Mouse (Mus musculus): Measurements from ENCODE around the gene Gm5767. TPM values are rescaled to one million over a fixed set of nuclear protein-coding genes. Genes with fewer than 3 reads are reported as not detected.
"Not testable (repeated sequence)": the region's sequence is repeated elsewhere in the genome, so short reads cannot be mapped to it uniquely, and the experiment has no call there.

Gm5767 gene
- polyA plus RNA-seq, 1 experiment from 2014 or later, result not detected

DNA sequence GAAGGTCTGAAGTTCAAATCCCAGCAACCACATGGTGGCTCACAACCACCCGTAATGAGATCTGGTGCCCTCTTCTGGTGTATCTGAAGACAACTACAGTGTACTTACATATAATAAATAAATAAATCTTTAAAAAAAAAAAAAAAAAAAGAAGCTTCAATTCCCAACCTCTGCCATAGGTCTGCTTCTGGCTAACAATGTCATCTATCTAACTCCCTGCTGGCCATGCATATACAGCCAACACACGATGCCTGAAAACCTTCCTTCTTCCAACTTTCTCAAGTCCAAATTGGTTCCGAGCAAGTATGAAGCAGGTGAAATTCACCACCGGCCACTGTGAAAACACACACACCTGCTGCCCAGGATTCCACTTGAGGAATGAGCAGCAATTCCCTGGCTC, 51.9 kb downstream of the Gm5767 start:
- H3K27ac ChIP-seq (ENCODE audit: low read length); H3K4me2 ChIP-seq (ENCODE audit: low read depth, low read length); H3K4me3 ChIP-seq (replicated peaks; ENCODE audit: low read length); H3K9ac ChIP-seq (ENCODE audit: low read length); H3K36me3 ChIP-seq (ENCODE audit: control insufficient read depth, insufficient read depth, low read length); ATAC-seq (ENCODE audit: insufficient read depth, low FRiP score); H3K9me3 ChIP-seq (replicated peaks; ENCODE audit: control insufficient read depth, low read length); H3K27me3 ChIP-seq (ENCODE audit: control insufficient read depth, insufficient read depth, low read length): not testable (repeated sequence)
- WGBS, result 87% methylated on average over 3 of the region's 4 CpGs
- H3K4me1 ChIP-seq (ENCODE audit: control insufficient read depth, insufficient read depth, low read length), result peaks cover 55% of the 10 kb centered on the region

Other genes with a start within 250 kb of the Gm5767 start
- gene Mettl22, start 210.0 kb upstream of the Gm5767 start, polyA plus RNA-seq (2015; fragmentation: Nextera tagmentation; extraction: Ambion mirVana), result 14.6 and 18.7 TPM in 2 replicates
- 24.5 and 29.8 TPM in 2 replicates for gene Abat, start 167.3 kb upstream of the Gm5767 start, polyA plus RNA-seq (2015; fragmentation: Nextera tagmentation; extraction: Ambion mirVana)
- 63.4 and 72.6 TPM in 2 replicates for gene Pmm2, start 43.1 kb upstream of the Gm5767 start, polyA plus RNA-seq (2015; fragmentation: Nextera tagmentation; extraction: Ambion mirVana)
- gene Tmem186, start 43.1 kb upstream of the Gm5767 start, polyA plus RNA-seq (2015; fragmentation: Nextera tagmentation; extraction: Ambion mirVana), result 19.7 and 20.3 TPM in 2 replicates
- 89.9 and 92.1 TPM in 2 replicates for gene Carhsp1, start 8.6 kb upstream of the Gm5767 start, polyA plus RNA-seq (2015; fragmentation: Nextera tagmentation; extraction: Ambion mirVana)
- 24.4 and 28.6 TPM in 2 replicates for gene Usp7, start 111.5 kb downstream of the Gm5767 start, polyA plus RNA-seq (2015; fragmentation: Nextera tagmentation; extraction: Ambion mirVana)
- 13.3 and 17.8 TPM in 2 replicates for gene 1810013L24Rik, start 149.3 kb downstream of the Gm5767 start, polyA plus RNA-seq (2015; fragmentation: Nextera tagmentation; extraction: Ambion mirVana)